Comparison of ENCODE assay signal across 11 mouse cellular contexts in the genomic region with DNA sequence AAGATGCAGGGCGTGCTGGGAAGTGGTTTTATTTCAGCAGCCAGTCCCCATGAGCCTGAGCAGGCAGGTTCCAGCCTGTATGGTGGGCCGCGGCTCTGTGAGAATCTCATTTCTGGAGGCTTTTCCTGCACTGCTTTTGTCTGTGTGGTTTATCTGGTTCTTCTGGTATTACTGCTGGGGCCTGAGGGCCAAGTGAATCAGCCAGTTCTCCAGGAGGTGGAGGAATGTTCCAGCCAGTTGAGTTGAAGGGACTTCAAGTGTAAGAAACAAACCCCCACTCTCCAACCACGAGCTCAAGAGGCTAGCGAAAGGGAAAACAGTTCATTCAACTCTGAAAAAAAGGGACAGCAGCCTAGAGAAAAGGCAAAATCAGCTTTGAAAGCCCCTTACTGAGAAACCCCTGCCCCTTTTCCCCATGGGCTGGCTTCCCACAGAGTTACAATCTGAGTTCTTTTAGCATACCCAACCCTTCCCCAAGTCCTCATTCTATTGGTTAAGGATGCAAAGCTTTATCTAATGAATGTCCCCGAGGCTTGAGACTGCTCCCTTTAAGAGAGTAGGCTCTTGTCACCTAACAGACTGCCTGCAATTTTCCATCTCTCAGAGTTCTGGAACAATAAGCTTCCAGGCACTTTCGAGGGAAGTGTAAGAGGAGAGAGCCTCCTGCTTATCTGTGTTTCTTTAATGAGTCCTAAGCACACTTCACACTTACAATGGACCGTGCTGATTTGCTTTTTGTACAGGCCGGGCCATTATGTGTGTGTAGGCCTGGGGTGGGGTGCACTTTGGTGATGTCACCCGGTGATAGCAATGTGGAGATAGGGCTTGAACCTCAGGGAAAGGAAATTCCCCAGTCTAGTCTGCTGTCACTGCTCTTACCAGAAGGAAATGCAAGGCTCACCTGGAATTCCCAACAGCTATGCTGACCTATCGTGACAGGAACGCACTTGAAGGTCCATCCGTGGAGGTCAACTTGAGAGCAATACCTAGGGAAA. TPM values are rescaled to one million over a fixed set of nuclear protein-coding genes. Genes with fewer than 3 reads are reported as not detected.
A peak's percentile ranks its signal among the peaks of the same experiment; 100 is the strongest.
DNase-seq lines count a peak whose midpoint lies in the region; ATAC-seq and TF ChIP-seq lines count a peak whose summit lies in the region.
"Had no signal": no experiment of that assay in that cellular context is flagged by ENCODE, and none has a peak within 500 bp of the region (broad histone marks: within the 10 kb centered on the region; RNA-seq: fewer than 3 reads in every experiment).

No protein-coding gene starts in this region.

- H3K9ac ChIP-seq in embryonic facial prominence, embryonic 15.5 days: no peak overlapping the region
- peak overlapping the region; percentile 3; the same call in 1 of the 2 replicates for H3K9ac ChIP-seq in midbrain, embryonic 13.5 days (replicated peaks)
- H3K9ac ChIP-seq: liver, embryonic 15.5 days had no signal

- CTCF ChIA-PET in Patski (lab: Charles Lee): interaction anchor here (1.3 to 1.6 kb wide), 3 partner anchors 10 to 46 kb away, joined by 3 to 5 read pairs (median 3); no protein-coding TSS in a partner anchor

- H3K4me1 ChIP-seq in embryonic facial prominence, embryonic 15.5 days: peaks cover 41% of the 10 kb centered on the region
- H3K4me1 ChIP-seq in midbrain, embryonic 13.5 days (replicated peaks): peaks cover 42% of the 10 kb centered on the region

- H3K36me3 ChIP-seq in embryonic facial prominence, embryonic 15.5 days: no peaks in the 10 kb centered on the region
- no peaks in the 10 kb centered on the region for H3K36me3 ChIP-seq in midbrain, embryonic 13.5 days
- H3K36me3 ChIP-seq: liver, embryonic 15.5 days had no signal

- H3K9me3 ChIP-seq in embryonic facial prominence, embryonic 15.5 days (replicated peaks): no peaks in the 10 kb centered on the region
- no peaks in the 10 kb centered on the region for H3K9me3 ChIP-seq in midbrain, embryonic 13.5 days
- H3K9me3 ChIP-seq: liver, embryonic 15.5 days had no signal

- H3K4me2 ChIP-seq in embryonic facial prominence, embryonic 15.5 days (replicated peaks): 0 out of 2 replicates have a peak overlapping the region, but pooled peaks have one; percentile 19
- H3K4me2 ChIP-seq in midbrain, embryonic 13.5 days (replicated peaks): no peak overlapping the region
- H3K4me2 ChIP-seq: liver, embryonic 15.5 days had no signal

- 37% methylated on average over 13 of the region's 13 CpGs for WGBS in embryonic facial prominence, embryonic 15.5 days
- 22% methylated on average over 13 of the region's 13 CpGs for WGBS in midbrain, embryonic 13.5 days

- no peak overlapping the region for H3K4me3 ChIP-seq in embryonic facial prominence, embryonic 15.5 days (replicated peaks)
- no peak overlapping the region for H3K4me3 ChIP-seq in midbrain, embryonic 13.5 days (replicated peaks)
- H3K4me3 ChIP-seq: liver, embryonic 15.5 days had no signal

- peak; percentile 68 for ATAC-seq in Patski
- ATAC-seq in embryonic facial prominence, embryonic 15.5 days (ENCODE audit: insufficient number of reproducible peaks, low FRiP score, low TSS enrichment, low read depth): peak; percentile 58
- ATAC-seq in midbrain, embryonic 13.5 days: no peak
- ATAC-seq in frontal cortex, adult (ENCODE audit: low TSS enrichment): no peak
- ATAC-seq in cerebellum, adult (ENCODE audit: insufficient number of reproducible peaks, low FRiP score, low TSS enrichment): no peak
- ATAC-seq: activated CD4-positive, CD25-positive, alpha-beta regulatory T cell, adult 4 months; intestine, embryonic 16.5 days had no signal

- in situ Hi-C loops in Patski (cut with MboI; ENCODE audit: low pct_unique_long_range_greater_than_20kb): loop anchor here (5.0 to 25.0 kb wide), 8 partner anchors 43 to 665 kb away; no protein-coding TSS in a partner anchor

- no peaks in the 10 kb centered on the region for H3K27me3 ChIP-seq in Patski
- no peaks in the 10 kb centered on the region for H3K27me3 ChIP-seq in embryonic facial prominence, embryonic 15.5 days
- H3K27me3 ChIP-seq in midbrain, embryonic 13.5 days: 0 out of 2 replicates have a peak, but pooled peaks cover 4% of the 10 kb centered on the region
- H3K27me3 ChIP-seq: liver, embryonic 15.5 days had no signal

- peak overlapping the region; percentile 86 for H3K27ac ChIP-seq in embryonic facial prominence, embryonic 15.5 days (replicated peaks)
- H3K27ac ChIP-seq in midbrain, embryonic 13.5 days: peak overlapping the region; percentile 48
- H3K27ac ChIP-seq: liver, embryonic 15.5 days had no signal

- TF ChIP-seq CTCF in Patski (IDR thresholded peaks at IDR 0.05): no peak

- POLR2A ChIA-PET in Patski (lab: Charles Lee): interaction anchor here (1.0 to 1.5 kb wide), 3 partner anchors 11 to 74 kb away, joined by 3 to 4 read pairs (median 3); no protein-coding TSS in a partner anchor

- peak; percentile 32 for DNase-seq in kidney, adult 11 months
- no peak for DNase-seq in kidney, postnatal 10 days
- no peak for DNase-seq in Patski (ENCODE audit: low read depth, low spot score)
- DNase-seq in natural killer cell, adult 2 months (ENCODE audit: low spot score in 2 of 2): no peak

RNA-seq across cellular contexts. Expression of a gene that starts 7.9 kb away (rescaled TPM):
- 207 TPM for polyA plus RNA-seq in Patski (2021)
- 8.3 and 11.2 TPM in 2 replicates for polyA plus RNA-seq in embryonic facial prominence, embryonic 15.5 days (2015; fragmentation: Nextera tagmentation; extraction: Ambion mirVana)
- 10.4 and 11.0 TPM in 2 replicates for polyA plus RNA-seq in midbrain, embryonic 13.5 days (2015; fragmentation: Nextera tagmentation; extraction: Ambion mirVana)

Comparison
In these comparisons a context has a peak if more than half of its experiments do, and no peak if none do; other contexts are left out.
1. ATAC-seq: peak in Patski (single experiment) and embryonic facial prominence, embryonic 15.5 days (single experiment); none in midbrain, embryonic 13.5 days (single experiment), frontal cortex, adult (single experiment) and cerebellum, adult (single experiment).
2. RNA of a gene that starts 7.9 kb away (polyA plus RNA-seq): 207 TPM in Patski (single experiment); 10.4 to 11.0 TPM in midbrain, embryonic 13.5 days and 8.3 to 11.2 TPM in embryonic facial prominence, embryonic 15.5 days; every median in the first group is over 10 times any median in the second.